ENCODE assay signal across 18 mouse cellular contexts in the genomic region with DNA sequence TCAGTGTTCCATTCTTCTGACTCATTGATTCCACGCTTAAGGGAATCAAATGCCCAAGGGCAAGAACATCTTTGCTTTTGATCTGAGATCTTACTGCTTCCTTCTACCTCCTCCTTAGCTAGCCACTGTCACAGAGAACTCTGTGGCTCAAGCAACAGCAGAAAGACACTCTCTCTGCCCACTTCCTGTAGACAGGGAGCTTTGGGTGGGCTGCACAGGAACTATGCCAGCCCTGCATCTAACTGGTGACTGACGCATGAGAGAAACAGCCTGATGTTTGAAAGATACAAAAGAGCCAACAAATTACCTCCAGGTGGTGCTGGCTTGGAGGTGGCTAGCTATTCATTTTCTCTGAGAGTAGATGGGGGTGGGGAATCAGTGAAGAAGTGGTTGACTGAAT.
DNase-seq lines count a peak whose midpoint lies in the region; ATAC-seq and TF ChIP-seq lines count a peak whose summit lies in the region.
"Had no signal": no experiment of that assay in that cellular context is flagged by ENCODE, and none has a peak within 500 bp of the region (broad histone marks: within the 10 kb centered on the region; RNA-seq: fewer than 3 reads in every experiment).

No protein-coding gene starts in this region.

- peak overlapping the region; percentile 78 for H3K27ac ChIP-seq in gastrocnemius, adult 2 months
- H3K27ac ChIP-seq in layer of hippocampus, adult 2 months: peak overlapping the region; percentile 9; the same call in 1 of the 2 replicates
- no peak overlapping the region for H3K27ac ChIP-seq in thymus, adult 2 months (ENCODE audit: control insufficient read depth, insufficient read depth, low read length)
- H3K27ac ChIP-seq: hindbrain, embryonic 12.5 days had no signal

- WGBS in thymus, adult 2 months: 11% methylated on average over 2 of the region's 2 CpGs

- peaks cover 8% of the 10 kb centered on the region for H3K4me1 ChIP-seq in thymus, adult 2 months (replicated peaks; ENCODE audit: control insufficient read depth, insufficient read depth, low read length)

- no peaks in the 10 kb centered on the region for H3K36me3 ChIP-seq in thymus, adult 2 months (ENCODE audit: control insufficient read depth, insufficient read depth, low read length)
- H3K36me3 ChIP-seq: embryonic facial prominence, embryonic 15.5 days; hindbrain, embryonic 12.5 days had no signal

- intact Hi-C loops in gastrocnemius, adult 2 months (cut with DNase I): no loop called here
- intact Hi-C loops in gastrocnemius, postnatal 14 days (cut with DNase I; ENCODE audit: low total_unique reads): no loop called here

- ATAC-seq in frontal cortex, adult (ENCODE audit: low TSS enrichment): no peak
- ATAC-seq: forebrain, embryonic 14.5 days had no signal

- no peak for TF ChIP-seq POLR2A in thymus, adult 2 months (IDR thresholded peaks at IDR 0.05; ENCODE audit: control insufficient read depth, extremely low read depth, insufficient read depth, low read length, poor library complexity)

- no peaks in the 10 kb centered on the region for H3K27me3 ChIP-seq in thymus, adult 2 months (ENCODE audit: control insufficient read depth, insufficient read depth, low read length)
- H3K27me3 ChIP-seq: embryonic facial prominence, embryonic 15.5 days; hindbrain, embryonic 12.5 days had no signal

- no peak overlapping the region for H3K4me3 ChIP-seq in gastrocnemius, adult 2 months
- H3K4me3 ChIP-seq in layer of hippocampus, adult 2 months: no peak overlapping the region
- no peak overlapping the region for H3K4me3 ChIP-seq in thymus, adult 2 months (ENCODE audit: control insufficient read depth, insufficient read depth, low read length)
- H3K4me3 ChIP-seq: embryonic facial prominence, embryonic 15.5 days; hindbrain, embryonic 12.5 days had no signal

- no peak for DNase-seq in gastrocnemius, adult 2 months
- DNase-seq in gastrocnemius, postnatal 14 days: no peak
- DNase-seq in layer of hippocampus, adult 2 months (ENCODE audit: low spot score in 2 of 2): no peak
- no peak for DNase-seq in layer of hippocampus, postnatal 14 days (ENCODE audit: low spot score in 2 of 2)
- DNase-seq in T-cell, adult 2 months (ENCODE audit: low spot score): peak; percentile 56
- DNase-seq in thymus, adult 2 months: peak; percentile 38
- no peak for DNase-seq in adrenal gland, adult 18-20 months (ENCODE audit: low spot score in 2 of 2)
- DNase-seq: adrenal gland, postnatal 36 days; B cell, adult 2 months; gastrocnemius, postnatal 36 days; kidney, adult 9 months; liver; lung, postnatal 14 days; midbrain, embryonic 14.5 days had no signal

- no peak for TF ChIP-seq CTCF in gastrocnemius, adult 2 months (IDR thresholded peaks at IDR 0.05)
- no peak for TF ChIP-seq CTCF in layer of hippocampus, adult 2 months (conservative IDR thresholded peaks at IDR 0.05)
- TF ChIP-seq CTCF in thymus, adult 2 months (IDR thresholded peaks at IDR 0.05; ENCODE audit: borderline replicate concordance, control insufficient read depth, extremely low read depth, insufficient read depth, low read length, poor library complexity): no peak

Comparison
In these comparisons a context has a peak if more than half of its experiments do, and no peak if none do; other contexts are left out.
1. DNase-seq: peak in T-cell, adult 2 months (single experiment) and thymus, adult 2 months (single experiment); none in gastrocnemius, adult 2 months (single experiment), gastrocnemius, postnatal 14 days (single experiment), layer of hippocampus, adult 2 months (0 of 2), layer of hippocampus, postnatal 14 days (0 of 2) and adrenal gland, adult 18-20 months (0 of 2).